Mouse (Mus musculus): ENCODE results near the gene Gm13199.

DNA sequence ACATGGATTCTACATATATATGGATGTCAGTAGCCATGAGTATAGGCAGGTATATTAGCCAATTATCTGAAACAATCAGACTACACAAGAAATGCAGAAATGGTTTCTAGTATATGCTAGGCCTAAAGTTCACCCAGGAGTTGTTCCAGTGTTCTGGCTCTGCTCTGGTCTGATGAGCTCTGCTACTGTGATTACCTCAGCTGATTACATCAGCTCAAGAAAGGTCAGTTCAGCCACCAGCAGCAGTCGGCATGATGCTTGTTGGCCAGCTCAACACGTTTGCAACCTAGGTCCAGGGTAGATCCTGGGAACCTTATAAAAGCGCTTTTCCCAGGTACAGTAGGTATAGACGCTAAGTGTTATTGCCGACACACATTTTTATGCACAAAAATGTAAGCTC, 7.0 kb upstream of the Gm13199 start:
- TF ChIP-seq POLR2A (IDR thresholded peaks at IDR 0.05; ENCODE audit: low read depth, low read length) (no peak), CTCF (conservative IDR thresholded peaks at IDR 0.05; ENCODE audit: insufficient read depth, insufficient read length, low read depth, low read length) (no peak)
